Mouse (Mus musculus) fat pad, adult 2 months (tissue): ENCODE measurements at regions not wholly inside any gene's neighbourhood (a gene's known extent, or its start where the extent isn't known, plus 50 kb on each side); places are given as distances from the start of the nearest gene placed in this dataset.

Experiments
- DNase-seq: peaks from one replicate; pipeline ENCODE4 v3.0.0-alpha.2; 2011; ENCODE audit warnings: low read depth, low spot score; ENCODE audit errors: extremely low read depth

- DNase-seq: peak; percentile 37
These were observed 539.2 kb upstream of the Mpdz start for GRCm38 (mm10) chr4:81981811-81982210.

DNA sequence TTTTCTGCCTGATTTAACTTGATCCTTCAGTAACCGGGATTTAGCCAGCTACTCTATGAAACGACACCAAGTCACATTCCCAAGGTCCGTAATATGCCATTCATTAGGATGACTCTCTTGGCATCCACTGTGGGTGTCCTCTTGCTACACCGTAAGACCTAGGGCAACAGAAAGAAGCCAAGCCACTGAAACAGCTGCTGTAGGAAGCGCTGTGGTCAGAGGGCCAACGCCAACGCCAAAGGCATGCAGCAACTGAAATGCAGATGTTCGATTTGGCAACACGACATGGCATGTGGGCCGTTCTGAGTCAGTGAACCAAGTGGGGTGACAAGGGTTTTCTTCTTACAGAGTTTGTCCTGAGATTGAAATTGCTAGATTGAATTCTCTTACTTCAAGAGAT is 527.9 kb upstream of the Mpdz start:
- peak; percentile 98 for DNase-seq

GRCm38 (mm10) chr4:81969621-81970115 is 527.1 kb upstream of the Mpdz start:
- no peak for DNase-seq

DNA sequence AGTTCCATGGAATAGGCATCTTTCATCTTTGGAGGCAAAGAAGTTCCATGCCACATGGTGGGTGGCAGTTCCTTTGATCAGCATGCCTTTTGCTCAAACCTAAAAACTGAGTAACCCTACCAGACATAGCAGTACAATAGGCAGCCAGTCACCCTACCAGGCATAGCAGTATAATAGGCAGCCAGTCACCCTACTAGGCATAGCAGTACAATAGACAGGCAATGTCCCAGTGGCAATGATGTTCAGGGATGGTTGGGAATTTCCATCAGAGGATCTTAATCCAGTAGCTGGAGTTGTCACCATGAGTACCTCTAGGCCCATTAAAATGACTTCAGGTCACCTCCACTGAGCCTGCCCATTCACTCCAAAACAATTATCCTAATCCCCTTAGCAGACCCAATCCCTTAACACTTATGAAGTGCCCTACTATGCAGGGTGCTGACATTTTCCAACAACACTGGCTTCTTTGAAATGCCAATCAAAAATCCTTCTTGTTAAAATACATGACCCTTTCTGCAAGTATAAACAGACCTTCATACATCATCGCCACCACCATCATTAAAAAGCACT is 523.5 kb upstream of the Mpdz start:
- DNase-seq: no peak

DNA sequence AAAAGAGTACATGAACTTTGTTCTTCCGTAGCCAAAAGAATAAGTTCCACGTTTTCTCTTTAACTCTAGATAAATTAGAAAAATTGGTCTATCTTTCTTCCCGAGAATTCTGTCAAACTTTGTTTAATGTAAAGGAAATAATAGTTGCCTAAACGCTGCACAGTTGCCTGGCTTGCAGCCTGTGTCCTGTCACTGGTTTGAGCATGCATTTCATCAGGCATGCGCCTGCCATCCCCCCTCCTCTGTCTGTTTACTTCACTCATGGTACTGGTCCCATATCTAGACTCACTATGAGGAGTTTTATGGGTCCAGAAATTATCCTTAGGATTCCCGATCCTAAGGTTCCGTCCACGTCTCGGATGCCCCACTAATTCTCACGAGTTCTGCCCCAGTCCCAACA is 520.5 kb upstream of the Mpdz start:
- DNase-seq: no peak

DNA sequence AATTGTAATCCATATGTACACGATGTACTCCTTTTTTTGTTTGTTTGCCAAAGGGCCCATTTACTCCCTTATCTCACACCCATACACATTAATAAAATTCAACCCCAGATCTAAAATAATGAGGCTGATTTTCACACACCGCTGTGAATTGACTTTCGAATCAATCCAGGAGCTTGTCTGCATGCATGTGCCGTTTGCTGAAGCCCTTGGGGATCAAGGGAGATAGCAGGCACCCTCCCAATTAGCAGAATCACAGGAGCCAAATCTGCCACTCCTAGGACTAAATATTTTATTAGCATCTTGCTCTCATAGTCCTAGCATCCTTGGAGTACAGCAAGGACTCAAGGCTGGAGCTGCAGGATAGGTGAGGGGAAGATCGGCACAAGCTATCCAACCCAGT is 520.0 kb upstream of the Mpdz start:
- no peak for DNase-seq

GRCm38 (mm10) chr4:81960552-81961534 is 518.2 kb upstream of the Mpdz start:
- DNase-seq: no peak

DNA sequence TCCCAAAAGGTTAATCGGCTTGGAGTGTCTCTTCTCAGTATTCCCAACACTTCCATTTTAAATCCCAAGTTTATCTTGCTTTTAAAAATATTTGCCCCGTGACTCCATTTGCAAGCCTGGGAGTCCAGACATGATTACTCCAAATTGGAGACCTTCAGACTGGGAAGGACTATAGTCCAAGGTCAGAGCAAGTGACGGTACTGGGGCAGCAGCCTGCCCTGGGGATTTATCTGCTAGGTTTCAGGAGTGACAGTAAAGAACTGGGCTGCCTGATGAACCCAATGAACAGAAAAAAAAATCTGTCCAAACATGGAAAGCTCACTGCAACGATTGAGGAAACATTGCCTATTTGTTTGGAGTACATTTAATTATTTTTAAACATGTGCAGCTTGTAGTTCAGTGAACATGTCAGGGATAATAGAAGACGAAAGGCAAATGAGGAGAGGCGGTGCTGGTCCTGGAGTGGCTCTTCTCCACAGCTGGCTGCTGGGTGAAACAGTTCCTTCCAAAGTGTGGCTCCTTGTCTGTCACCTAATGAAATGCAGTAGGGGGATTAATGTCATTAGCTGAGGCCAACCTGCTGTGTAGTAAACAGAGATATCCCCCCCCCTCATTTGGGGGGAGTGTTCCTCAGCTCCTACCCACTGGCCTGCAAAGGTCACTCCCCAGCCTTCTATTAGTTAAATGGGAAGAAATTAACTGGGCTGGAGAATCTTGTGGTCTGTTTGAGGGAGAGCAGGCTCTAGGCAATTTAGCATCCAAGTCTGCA is 514.5 kb upstream of the Mpdz start:
- no peak for DNase-seq

GRCm38 (mm10) chr4:81953023-81953422 is 510.4 kb upstream of the Mpdz start:
- DNase-seq: no peak

DNA sequence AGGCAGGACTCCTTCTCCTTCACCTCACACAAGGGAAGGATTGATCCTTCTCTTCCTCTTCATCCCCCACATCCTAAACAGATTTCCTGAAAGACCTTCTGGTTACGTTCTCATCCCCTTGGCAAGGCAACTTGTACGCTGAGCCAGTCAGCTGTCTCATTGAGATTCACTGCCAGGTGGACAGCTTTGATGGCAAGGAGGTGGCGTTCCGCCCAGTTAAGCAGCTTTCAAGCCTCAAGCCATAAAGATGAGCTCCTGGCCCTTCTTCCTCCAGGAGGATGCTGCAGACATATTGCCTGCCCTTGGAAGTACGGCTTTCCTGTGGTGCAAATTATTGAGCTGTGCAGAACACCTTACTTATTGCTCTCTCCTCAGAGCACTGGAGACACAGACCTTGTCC is 494.8 kb upstream of the Mpdz start:
- DNase-seq: no peak

- DNase-seq: no peak
These were observed 488.3 kb upstream of the Mpdz start for GRCm38 (mm10) chr4:81930956-81931355.

DNA sequence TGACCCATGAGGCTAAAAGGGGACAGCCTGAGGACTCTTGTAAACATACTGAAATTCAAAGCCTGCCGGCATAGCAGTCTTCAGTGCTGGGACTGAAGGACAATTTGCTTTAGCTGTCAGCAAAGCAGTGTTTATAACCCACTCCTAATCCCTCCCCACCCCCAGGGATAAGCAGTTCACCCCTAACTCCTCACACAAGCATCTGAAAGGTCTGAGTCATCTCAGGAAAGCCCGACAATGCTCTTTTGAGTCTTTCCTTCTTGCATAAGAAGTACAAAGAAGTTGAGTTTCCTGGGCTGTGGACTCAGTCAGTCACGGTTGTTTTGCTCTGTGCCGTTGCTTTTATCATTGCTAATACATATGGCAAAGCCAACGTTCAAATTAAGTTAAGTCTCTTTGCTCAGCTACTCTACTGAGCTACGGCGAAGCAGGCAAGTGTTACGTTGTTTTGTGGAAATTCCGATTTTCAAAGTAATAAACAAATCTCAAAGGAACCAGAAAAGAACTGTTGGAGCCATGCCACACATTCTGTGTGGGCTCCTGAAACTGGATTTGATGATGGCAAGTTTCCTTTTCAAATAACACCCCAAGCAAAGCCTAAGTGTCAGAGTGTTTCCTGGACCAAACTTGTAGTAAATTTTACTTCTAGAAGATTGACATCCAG is 486.1 kb upstream of the Mpdz start:
- DNase-seq: no peak

- DNase-seq: no peak
These were observed 484.6 kb upstream of the Mpdz start for GRCm38 (mm10) chr4:81927176-81927714.

GRCm38 (mm10) chr4:81926662-81927141 is 484.1 kb upstream of the Mpdz start:
- DNase-seq: peak; percentile 66

GRCm38 (mm10) chr4:81925611-81926010 is 483.0 kb upstream of the Mpdz start:
- no peak for DNase-seq

DNA sequence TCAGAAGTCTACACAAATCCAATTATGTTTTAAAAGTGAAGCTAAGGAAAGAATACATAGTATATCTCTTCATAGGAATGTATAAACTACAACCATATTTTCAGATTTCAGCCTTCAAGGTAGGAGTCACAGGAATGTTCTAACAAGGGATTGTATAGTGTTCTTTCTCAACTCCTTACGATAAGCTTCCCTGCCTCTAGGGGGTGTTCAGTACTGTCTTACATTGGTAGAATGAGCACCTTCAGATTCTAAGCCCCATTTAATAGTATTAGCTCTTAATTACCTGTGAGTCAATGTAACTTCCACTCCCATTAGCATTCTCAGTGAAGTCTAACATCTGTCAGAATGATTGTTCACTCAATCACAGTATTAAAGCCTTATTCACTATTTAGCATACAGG is 481.5 kb upstream of the Mpdz start:
- no peak for DNase-seq

- peak; percentile 59 for DNase-seq
These were observed 480.3 kb upstream of the Mpdz start for GRCm38 (mm10) chr4:81922876-81923275.

- DNase-seq: no peak
These were observed 472.4 kb upstream of the Mpdz start for GRCm38 (mm10) chr4:81914971-81915370.

- no peak for DNase-seq
These were observed 470.7 kb upstream of the Mpdz start for GRCm38 (mm10) chr4:81913296-81913695.

DNA sequence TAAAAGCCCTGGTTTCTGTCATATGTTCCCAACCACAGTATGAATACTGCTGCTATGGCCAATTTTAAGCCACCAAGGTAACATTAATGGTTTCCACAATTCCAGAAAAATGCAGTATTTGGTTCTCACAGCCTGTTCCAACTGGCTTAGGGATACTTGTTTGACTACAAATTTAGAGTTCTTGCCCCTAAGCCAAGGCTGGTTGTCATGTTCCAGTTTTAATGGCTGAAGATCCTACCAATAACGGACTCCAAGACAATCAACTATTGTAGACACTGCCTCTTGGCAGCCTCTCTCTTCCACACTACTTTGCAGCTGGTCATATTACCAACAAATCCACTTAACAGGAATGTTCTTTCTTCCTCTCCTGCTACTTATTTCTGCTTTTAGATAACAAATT is 470.0 kb upstream of the Mpdz start:
- DNase-seq: peak; percentile 78
